Mouse (Mus musculus) lung, postnatal 36 days (tissue): ENCODE measurements around the gene Rab27a.
"Not testable (repeated sequence)": the region's sequence is repeated elsewhere in the genome, so short reads cannot be mapped to it uniquely, and the experiment has no call there.

Experiments
- DNase-seq: peaks from one replicate; pipeline ENCODE4 v3.0.0; 2022; ENCODE audit warnings: mixed read lengths

Rab27a gene

GRCm38 (mm10) chr9:73047906-73048305 is 3.3 kb downstream of the Rab27a start:
- DNase-seq: peak; percentile 37

- no peak for DNase-seq
Measured at GRCm38 (mm10) chr9:73048927-73049326, 4.3 kb downstream of the Rab27a start.

GRCm38 (mm10) chr9:73049833-73050232 is 5.2 kb downstream of the Rab27a start:
- no peak for DNase-seq

GRCm38 (mm10) chr9:73050606-73051005 is 6.0 kb downstream of the Rab27a start:
- no peak for DNase-seq

GRCm38 (mm10) chr9:73055441-73055911 is 10.8 kb downstream of the Rab27a start:
- peak; percentile 51 for DNase-seq

GRCm38 (mm10) chr9:73059224-73059623 is 14.6 kb downstream of the Rab27a start:
- no peak for DNase-seq

GRCm38 (mm10) chr9:73063621-73064290 is 19.1 kb downstream of the Rab27a start:
- no peak for DNase-seq

- DNase-seq: peak; percentile 62
Measured at GRCm38 (mm10) chr9:73067086-73067485, 22.4 kb downstream of the Rab27a start.

- DNase-seq: peak; percentile 86
Measured at GRCm38 (mm10) chr9:73068230-73068679, 23.6 kb downstream of the Rab27a start.

- DNase-seq: peak; percentile 64
Measured at GRCm38 (mm10) chr9:73068688-73069087, 24.0 kb downstream of the Rab27a start.

- DNase-seq: peak; percentile 87
Measured at GRCm38 (mm10) chr9:73070971-73071659, 26.5 kb downstream of the Rab27a start.

GRCm38 (mm10) chr9:73072426-73072825 is 27.8 kb downstream of the Rab27a start:
- DNase-seq: no peak

GRCm38 (mm10) chr9:73073169-73073568 is 28.5 kb downstream of the Rab27a start:
- DNase-seq: no peak

GRCm38 (mm10) chr9:73079349-73079748 is 34.7 kb downstream of the Rab27a start:
- not testable (repeated sequence) for DNase-seq

GRCm38 (mm10) chr9:73079801-73080325 is 35.2 kb downstream of the Rab27a start:
- no peak for DNase-seq

- no peak for DNase-seq
Measured at GRCm38 (mm10) chr9:73082291-73083000, 37.8 kb downstream of the Rab27a start.

GRCm38 (mm10) chr9:73083956-73084355 is 39.3 kb downstream of the Rab27a start:
- no peak for DNase-seq

- DNase-seq: peak; percentile 65
Measured at GRCm38 (mm10) chr9:73085845-73086244, 41.2 kb downstream of the Rab27a start.

- peak; percentile 54 for DNase-seq
Measured at GRCm38 (mm10) chr9:73087121-73087520, 42.5 kb downstream of the Rab27a start.

GRCm38 (mm10) chr9:73087581-73087980 is 42.9 kb downstream of the Rab27a start:
- DNase-seq: no peak

GRCm38 (mm10) chr9:73089222-73089920 is 44.7 kb downstream of the Rab27a start:
- peak; percentile 90 for DNase-seq

- no peak for DNase-seq
Measured at GRCm38 (mm10) chr9:73090121-73090520, 45.5 kb downstream of the Rab27a start.

GRCm38 (mm10) chr9:73091747-73092146 is 47.1 kb downstream of the Rab27a start:
- DNase-seq: peak; percentile 82
